Mouse (Mus musculus) adrenal gland, postnatal 14 days (tissue): ENCODE measurements around the gene Pon3. TPM values are rescaled to one million over a fixed set of nuclear protein-coding genes. Genes with fewer than 3 reads are reported as not detected.

Experiments
- DNase-seq: peaks from one replicate; pipeline ENCODE4 v3.0.0; 2021; ENCODE audit warnings: mixed read lengths
- total RNA-seq: library from RNA; stranded (reverse); gene quantifications from 2 replicates; pipeline ENCODE4 v1.2.3, GENCODE M21; 2021

Gene Pon3
- total RNA-seq, 1 experiment from 2014 or later, result 118 TPM

- DNase-seq, result no peak
Observed at GRCm38 (mm10) chr6:5180645-5181044, 75.4 kb downstream of the Pon3 start.

GRCm38 (mm10) chr6:5179189-5179588 lies 76.9 kb downstream of the Pon3 start:
- no peak for DNase-seq

GRCm38 (mm10) chr6:5177967-5178891 lies 77.9 kb downstream of the Pon3 start:
- peak; percentile 19 for DNase-seq

GRCm38 (mm10) chr6:5174179-5174812 lies 81.8 kb downstream of the Pon3 start:
- DNase-seq, result no peak

GRCm38 (mm10) chr6:5172571-5172970 lies 83.5 kb downstream of the Pon3 start:
- no peak for DNase-seq

GRCm38 (mm10) chr6:5171418-5171817 lies 84.7 kb downstream of the Pon3 start:
- DNase-seq, result no peak

Other genes with a start within 250 kb of the Pon3 start
- gene Pon1, start 62.3 kb downstream of the Pon3 start, total RNA-seq, result 6.8 and 95.2 TPM in 2 replicates
- 28.5 and 29.1 TPM in 2 replicates for gene Pon2, start 42.2 kb upstream of the Pon3 start, total RNA-seq
- gene Asb4, start 127.1 kb upstream of the Pon3 start, total RNA-seq, result 5.3 and 5.7 TPM in 2 replicates
- 533 and 734 TPM in 2 replicates for gene Pdk4, start 240.0 kb upstream of the Pon3 start, total RNA-seq